ENCODE assay signal across 9 mouse cellular contexts in the genomic region with DNA sequence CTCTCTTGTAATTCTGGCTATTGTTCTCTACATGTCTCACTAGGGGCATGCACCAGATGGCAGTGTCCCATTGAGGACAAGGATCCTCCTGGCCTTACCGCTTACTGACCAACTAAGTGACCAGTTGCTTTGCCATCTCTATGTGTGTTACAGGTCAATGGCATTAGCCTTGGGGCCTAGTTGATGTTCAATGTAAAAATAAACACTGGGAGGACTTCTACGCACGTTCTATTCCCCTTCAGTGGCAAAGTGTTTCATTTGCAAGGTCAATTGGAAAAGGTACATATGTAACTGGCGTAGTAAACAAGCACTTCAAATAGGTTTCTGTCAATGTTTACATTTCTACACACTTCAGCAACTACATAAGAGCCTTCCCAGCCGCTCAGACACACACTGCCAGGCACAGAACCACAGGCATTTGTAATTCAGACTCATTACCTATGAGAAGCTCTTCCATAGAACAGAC.
A peak's percentile ranks its signal among the peaks of the same experiment; 100 is the strongest.
DNase-seq lines count a peak whose midpoint lies in the region; ATAC-seq and TF ChIP-seq lines count a peak whose summit lies in the region.
"Had no signal": no experiment of that assay in that cellular context is flagged by ENCODE, and none has a peak within 500 bp of the region (broad histone marks: within the 10 kb centered on the region; RNA-seq: fewer than 3 reads in every experiment).

No protein-coding gene starts in this region.

- H3K4me3 ChIP-seq in liver, adult 2 months (ENCODE audit: insufficient read depth, low read depth, low read length): no peak overlapping the region
- H3K4me3 ChIP-seq in embryonic fibroblast, embryonic 13.5 days (ENCODE audit: insufficient read depth, low read length): no peak overlapping the region
- H3K4me3 ChIP-seq in stomach, embryonic 14.5 days (ENCODE audit: low read depth, low read length): no peak overlapping the region
- no peak overlapping the region for H3K4me3 ChIP-seq in hindbrain, embryonic 14.5 days (replicated peaks; ENCODE audit: low read length)
- H3K4me3 ChIP-seq in hindbrain, embryonic 11.5 days (ENCODE audit: low read depth, low read length): no peak overlapping the region
- H3K4me3 ChIP-seq: heart, embryonic 15.5 days; liver, embryonic 13.5 days had no signal

- DNase-seq in liver, adult 2 months (ENCODE audit: extremely low read depth, low read depth, low spot score): peak; percentile 89
- DNase-seq in liver: no peak
- DNase-seq in kidney, postnatal 10 days: peak; percentile 67
- DNase-seq in hindbrain, embryonic 14.5 days (ENCODE audit: low spot score): no peak
- no peak for DNase-seq in hindbrain, embryonic 11.5 days (ENCODE audit: low spot score)
- DNase-seq: liver, embryonic 13.5 days had no signal

- TF ChIP-seq CTCF in liver, adult 2 months (IDR thresholded peaks at IDR 0.05; ENCODE audit: low read depth, low read length): peak; percentile 49; the same call in 1 of the 2 replicates
- TF ChIP-seq CTCF in embryonic fibroblast, embryonic 13.5 days (IDR thresholded peaks at IDR 0.05; ENCODE audit: borderline replicate concordance, insufficient read depth, low read length): peak; percentile 23; the same call in 1 of the 2 replicates

- 15% methylated on average over 5 of the region's 5 CpGs for WGBS in liver, adult 2 months
- 61% methylated on average over 5 of the region's 5 CpGs for WGBS in stomach, embryonic 14.5 days
- WGBS in hindbrain, embryonic 14.5 days: 92% methylated on average over 5 of the region's 5 CpGs
- WGBS in hindbrain, embryonic 11.5 days: 80% methylated on average over 5 of the region's 5 CpGs

- no peaks in the 10 kb centered on the region for H3K27me3 ChIP-seq in liver, adult 2 months (ENCODE audit: control insufficient read depth, insufficient read depth, low read length)
- H3K27me3 ChIP-seq in stomach, embryonic 14.5 days (ENCODE audit: control insufficient read depth, insufficient read depth, low read length): no peaks in the 10 kb centered on the region
- H3K27me3 ChIP-seq in hindbrain, embryonic 14.5 days (ENCODE audit: control insufficient read depth, insufficient read depth, low read length): no peaks in the 10 kb centered on the region
- no peaks in the 10 kb centered on the region for H3K27me3 ChIP-seq in hindbrain, embryonic 11.5 days (ENCODE audit: control insufficient read depth, insufficient read depth, low read length)
- H3K27me3 ChIP-seq: heart, embryonic 15.5 days; liver, embryonic 13.5 days had no signal

- H3K36me3 ChIP-seq in liver, adult 2 months (ENCODE audit: control insufficient read depth, insufficient read depth, low read length): no peaks in the 10 kb centered on the region
- H3K36me3 ChIP-seq in stomach, embryonic 14.5 days (ENCODE audit: control insufficient read depth, insufficient read depth, low read length): no peaks in the 10 kb centered on the region
- H3K36me3 ChIP-seq in hindbrain, embryonic 14.5 days (replicated peaks; ENCODE audit: control insufficient read depth, insufficient read depth): no peaks in the 10 kb centered on the region
- no peaks in the 10 kb centered on the region for H3K36me3 ChIP-seq in hindbrain, embryonic 11.5 days (ENCODE audit: control insufficient read depth, insufficient read depth, low read length)
- H3K36me3 ChIP-seq: heart, embryonic 15.5 days; liver, embryonic 13.5 days had no signal

- H3K4me2 ChIP-seq in stomach, embryonic 14.5 days (replicated peaks; ENCODE audit: low read depth, low read length): no peak overlapping the region
- H3K4me2 ChIP-seq in hindbrain, embryonic 14.5 days (replicated peaks): no peak overlapping the region
- no peak overlapping the region for H3K4me2 ChIP-seq in hindbrain, embryonic 11.5 days (replicated peaks; ENCODE audit: low read depth, low read length)
- H3K4me2 ChIP-seq: heart, embryonic 15.5 days; liver, embryonic 13.5 days had no signal

- H3K4me1 ChIP-seq in liver, adult 2 months (ENCODE audit: control insufficient read depth, insufficient read depth, low read length): peaks cover 2% of the 10 kb centered on the region; the same call in 1 of the 2 replicates
- no peaks in the 10 kb centered on the region for H3K4me1 ChIP-seq in embryonic fibroblast, embryonic 13.5 days (ENCODE audit: control insufficient read depth, insufficient read depth, low read length)
- no peaks in the 10 kb centered on the region for H3K4me1 ChIP-seq in stomach, embryonic 14.5 days (ENCODE audit: control insufficient read depth, insufficient read depth, low read length)
- no peaks in the 10 kb centered on the region for H3K4me1 ChIP-seq in hindbrain, embryonic 14.5 days (replicated peaks; ENCODE audit: control insufficient read depth, insufficient read depth, low read length)
- no peaks in the 10 kb centered on the region for H3K4me1 ChIP-seq in hindbrain, embryonic 11.5 days (replicated peaks; ENCODE audit: control insufficient read depth, insufficient read depth, low read length)
- H3K4me1 ChIP-seq: liver, embryonic 13.5 days had no signal

- peak; percentile 37; the same call in 1 of the 2 replicates for ATAC-seq in stomach, embryonic 14.5 days (ENCODE audit: insufficient number of reproducible peaks, insufficient read depth, low FRiP score, low read depth)
- no peak for ATAC-seq in hindbrain, embryonic 14.5 days (ENCODE audit: low FRiP score)
- no peak for ATAC-seq in hindbrain, embryonic 11.5 days (ENCODE audit: low FRiP score)

- H3K27ac ChIP-seq in liver, adult 2 months (replicated peaks; ENCODE audit: insufficient read depth, low read depth, low read length): no peak overlapping the region
- no peak overlapping the region for H3K27ac ChIP-seq in embryonic fibroblast, embryonic 13.5 days (ENCODE audit: insufficient read depth, low read length)
- no peak overlapping the region for H3K27ac ChIP-seq in stomach, embryonic 14.5 days (ENCODE audit: low read length)
- H3K27ac ChIP-seq in hindbrain, embryonic 14.5 days: no peak overlapping the region
- H3K27ac ChIP-seq in hindbrain, embryonic 11.5 days (ENCODE audit: low read depth, low read length): no peak overlapping the region
- H3K27ac ChIP-seq: heart, embryonic 15.5 days; liver, embryonic 13.5 days had no signal

- H3K79me2 ChIP-seq in liver, adult 2 months (ENCODE audit: control insufficient read depth, insufficient read depth, low read length): no peaks in the 10 kb centered on the region

- no peaks in the 10 kb centered on the region for H3K9me3 ChIP-seq in stomach, embryonic 14.5 days (ENCODE audit: control insufficient read depth, low read depth, low read length)
- H3K9me3 ChIP-seq in hindbrain, embryonic 14.5 days (ENCODE audit: control insufficient read depth, low read length): no peaks in the 10 kb centered on the region
- H3K9me3 ChIP-seq in hindbrain, embryonic 11.5 days (ENCODE audit: control insufficient read depth, low read length): no peaks in the 10 kb centered on the region
- H3K9me3 ChIP-seq: heart, embryonic 15.5 days; liver, embryonic 13.5 days had no signal

- no peak for TF ChIP-seq POLR2A in liver, adult 2 months (IDR thresholded peaks at IDR 0.05; ENCODE audit: extremely low read depth, insufficient read depth, low read length)
- TF ChIP-seq POLR2A in embryonic fibroblast, embryonic 13.5 days (IDR thresholded peaks at IDR 0.05; ENCODE audit: low read depth, low read length): no peak

- H3K9ac ChIP-seq in liver, adult 2 months (ENCODE audit: low read depth, low read length): no peak overlapping the region
- H3K9ac ChIP-seq in stomach, embryonic 14.5 days (replicated peaks; ENCODE audit: low read depth, low read length): no peak overlapping the region
- no peak overlapping the region for H3K9ac ChIP-seq in hindbrain, embryonic 14.5 days
- H3K9ac ChIP-seq in hindbrain, embryonic 11.5 days (ENCODE audit: low read depth, low read length): no peak overlapping the region
- H3K9ac ChIP-seq: heart, embryonic 15.5 days; liver, embryonic 13.5 days had no signal

Comparison
In these comparisons a context has a peak if more than half of its experiments do, and no peak if none do; other contexts are left out.
1. DNase-seq: peak in liver, adult 2 months (single experiment) and kidney, postnatal 10 days (single experiment); none in liver (single experiment), hindbrain, embryonic 14.5 days (single experiment) and hindbrain, embryonic 11.5 days (single experiment).